ENCODE assay signal across 8 mouse cellular contexts in genomic region chr17:35916297-35917142, GRCm38 (mm10). TPM values are rescaled to one million over a fixed set of nuclear protein-coding genes. Genes with fewer than 3 reads are reported as not detected.
DNase-seq lines count a peak whose midpoint lies in the region; ATAC-seq lines count a peak whose summit lies in the region.

Mrps18b (minus strand) TSS chr17:35916389.
Ppp1r10 (plus strand) TSS chr17:35916434.

- DNase-seq in ES-CJ7 (ENCODE audit: low read depth, low spot score), result peak; percentile 99
- DNase-seq in cerebellum, adult 11 months, result peak; percentile 99
- peak; percentile 100 for DNase-seq in forebrain, embryonic 14.5 days (ENCODE audit: low spot score)
- DNase-seq in heart, postnatal 14 days, result peak; percentile 98
- peak; percentile 100 for DNase-seq in layer of hippocampus, adult 11-12 months (ENCODE audit: low spot score)
- peak; percentile 100 for DNase-seq in lung, adult 18-20 months
- DNase-seq in testis, postnatal 14 days (ENCODE audit: low spot score), result peak; percentile 100

- intact Hi-C loops in heart, postnatal 14 days (cut with DNase I), result no loop called here

- H3K27me3 ChIP-seq in forebrain, embryonic 14.5 days (replicated peaks; ENCODE audit: control insufficient read depth, insufficient read depth, low read length), result no peaks in the 10 kb centered on the region
- H3K27me3 ChIP-seq in neural tube, embryonic 15.5 days (replicated peaks), result no peaks in the 10 kb centered on the region

- H3K9ac ChIP-seq in forebrain, embryonic 14.5 days (ENCODE audit: low read length), result peak within 1 kb of the TSS; percentile 96
- H3K9ac ChIP-seq in neural tube, embryonic 15.5 days (replicated peaks), result peak within 1 kb of the TSS; percentile 80

- peaks cover 25% of the 10 kb centered on the region for H3K4me1 ChIP-seq in forebrain, embryonic 14.5 days (ENCODE audit: control insufficient read depth, insufficient read depth, low read length)
- peaks cover 38% of the 10 kb centered on the region for H3K4me1 ChIP-seq in neural tube, embryonic 15.5 days

- peaks cover 13% of the 10 kb centered on the region; the same call in 1 of the 2 replicates for H3K36me3 ChIP-seq in forebrain, embryonic 14.5 days (ENCODE audit: control insufficient read depth, insufficient read depth, low read length)
- H3K36me3 ChIP-seq in neural tube, embryonic 15.5 days, result peaks cover 11% of the 10 kb centered on the region; the same call in 1 of the 2 replicates

- H3K4me2 ChIP-seq in forebrain, embryonic 14.5 days (ENCODE audit: low read length), result peak within 1 kb of the TSS; percentile 87
- peak within 1 kb of the TSS; percentile 78 for H3K4me2 ChIP-seq in neural tube, embryonic 15.5 days

- peak within 1 kb of the TSS; percentile 93 for H3K27ac ChIP-seq in forebrain, embryonic 14.5 days (ENCODE audit: low read depth, low read length)
- H3K27ac ChIP-seq in neural tube, embryonic 15.5 days (replicated peaks), result peak within 1 kb of the TSS; percentile 99

- peak; percentile 92 for ATAC-seq in forebrain, embryonic 14.5 days
- ATAC-seq in neural tube, embryonic 15.5 days (ENCODE audit: low FRiP score), result peak; percentile 93

- no peaks in the 10 kb centered on the region for H3K9me3 ChIP-seq in forebrain, embryonic 14.5 days (replicated peaks; ENCODE audit: control insufficient read depth, low read length)
- H3K9me3 ChIP-seq in neural tube, embryonic 15.5 days (replicated peaks), result no peaks in the 10 kb centered on the region

- peak within 1 kb of the TSS; percentile 64 for H3K4me3 ChIP-seq in forebrain, embryonic 14.5 days (ENCODE audit: low read depth, low read length)
- H3K4me3 ChIP-seq in neural tube, embryonic 15.5 days (replicated peaks), result peak within 1 kb of the TSS; percentile 73

- WGBS in forebrain, embryonic 14.5 days, result under 1% methylated on average over 83 of the region's 83 CpGs
- under 1% methylated on average over 76 of the region's 83 CpGs for WGBS in neural tube, embryonic 15.5 days

RNA-seq across cellular contexts. Expression of gene Mrps18b, which starts in this region (rescaled TPM):
- 58.4 and 68.8 TPM in 2 replicates for polyA plus RNA-seq in forebrain, embryonic 14.5 days (2014; fragmentation: Nextera tagmentation; extraction: Ambion mirVana)
- total RNA-seq in heart, postnatal 14 days (2021), result 10 to 100 TPM; 47.9 to 49.0 TPM
- polyA plus RNA-seq in neural tube, embryonic 15.5 days (2015; fragmentation: Nextera tagmentation; extraction: Ambion mirVana), result 67.1 and 73.6 TPM in 2 replicates

RNA-seq across cellular contexts. Expression of gene Ppp1r10, which starts in this region (rescaled TPM):
- polyA plus RNA-seq in forebrain, embryonic 14.5 days (2014; fragmentation: Nextera tagmentation; extraction: Ambion mirVana), result 34.9 and 44.5 TPM in 2 replicates
- total RNA-seq in heart, postnatal 14 days (2021), result 10 to 100 TPM; 43.4 to 49.0 TPM
- 36.7 and 40.8 TPM in 2 replicates for polyA plus RNA-seq in neural tube, embryonic 15.5 days (2015; fragmentation: Nextera tagmentation; extraction: Ambion mirVana)

Comparison
In these comparisons a context has a peak if more than half of its experiments do, and no peak if none do; other contexts are left out.
1. Peak in every context shown above with its lines: DNase-seq, ATAC-seq, H3K4me3 ChIP-seq and H3K27ac ChIP-seq.